ENCODE assay signal across 17 mouse cellular contexts in the genomic region with DNA sequence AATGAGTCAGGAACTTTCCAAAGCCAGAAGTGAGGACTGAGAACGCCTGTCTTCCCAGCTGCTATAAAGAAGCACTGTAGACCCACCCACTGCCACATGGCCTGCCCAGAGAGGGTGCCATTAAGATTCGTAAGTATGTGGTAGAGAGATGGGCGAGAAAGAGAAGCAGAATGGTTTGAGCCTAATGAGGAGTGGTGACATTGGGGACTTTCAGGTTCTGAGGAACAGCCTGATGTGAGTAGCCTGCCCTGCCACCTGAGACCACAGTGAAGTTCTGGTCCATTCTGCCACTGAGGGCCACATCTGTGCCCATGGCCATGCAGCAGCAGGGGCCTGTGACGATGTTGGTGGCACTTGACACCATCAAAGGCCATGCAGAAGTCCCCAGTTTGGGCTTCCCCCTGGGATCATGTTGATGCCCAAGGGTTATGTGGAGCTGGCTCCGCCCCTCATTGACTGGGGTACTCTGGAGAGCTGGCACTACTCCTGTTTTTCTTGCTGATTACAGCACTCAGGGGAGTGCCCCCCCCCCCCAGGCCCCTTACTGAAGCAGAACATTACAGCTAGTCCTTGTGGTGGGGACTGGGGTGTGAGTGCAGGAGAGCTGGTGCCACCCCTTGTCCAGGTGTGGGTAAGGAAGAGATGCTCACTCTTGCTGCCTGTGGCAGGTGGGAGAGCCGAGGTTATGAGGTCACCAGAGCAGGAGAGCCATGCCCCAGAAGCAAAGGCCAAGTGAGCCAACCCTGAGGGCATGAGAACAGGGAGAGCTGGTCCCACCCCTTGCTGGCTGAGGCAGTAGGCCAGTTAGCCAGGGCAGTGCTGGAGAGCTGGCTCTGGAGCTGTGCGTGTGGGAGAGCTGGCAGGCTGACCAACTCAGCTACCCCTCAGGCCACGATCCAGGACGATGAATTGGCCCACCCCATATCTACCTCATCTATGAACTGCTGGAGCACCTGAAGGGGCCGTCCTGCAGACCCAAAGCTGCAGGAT. TPM values are rescaled to one million over a fixed set of nuclear protein-coding genes. Genes with fewer than 3 reads are reported as not detected.
A peak's percentile ranks its signal among the peaks of the same experiment; 100 is the strongest.
DNase-seq lines count a peak whose midpoint lies in the region; ATAC-seq and TF ChIP-seq lines count a peak whose summit lies in the region.
"Had no signal": no experiment of that assay in that cellular context is flagged by ENCODE, and none has a peak within 500 bp of the region (broad histone marks: within the 10 kb centered on the region; RNA-seq: fewer than 3 reads in every experiment).

No protein-coding gene starts in this region.

- no peaks in the 10 kb centered on the region for H3K9me3 ChIP-seq in forebrain, embryonic 13.5 days (replicated peaks)
- H3K9me3 ChIP-seq in forebrain, embryonic 15.5 days, result no peaks in the 10 kb centered on the region
- H3K9me3 ChIP-seq in limb, embryonic 13.5 days, result peaks cover 4% of the 10 kb centered on the region; the same call in 1 of the 2 replicates
- H3K9me3 ChIP-seq in limb, embryonic 10.5 days (replicated peaks), result no peaks in the 10 kb centered on the region
- H3K9me3 ChIP-seq in kidney, postnatal 0 days (replicated peaks; ENCODE audit: low read length), result no peaks in the 10 kb centered on the region
- H3K9me3 ChIP-seq: heart, embryonic 13.5 days; neural tube, embryonic 12.5 days had no signal

- H3K36me3 ChIP-seq in forebrain, embryonic 13.5 days (ENCODE audit: poor library complexity, severe bottlenecking), result no peaks in the 10 kb centered on the region
- no peaks in the 10 kb centered on the region for H3K36me3 ChIP-seq in forebrain, embryonic 15.5 days
- no peaks in the 10 kb centered on the region for H3K36me3 ChIP-seq in limb, embryonic 13.5 days
- no peaks in the 10 kb centered on the region for H3K36me3 ChIP-seq in limb, embryonic 10.5 days
- H3K36me3 ChIP-seq in kidney, postnatal 0 days (ENCODE audit: insufficient read depth, low read length), result no peaks in the 10 kb centered on the region
- H3K36me3 ChIP-seq: heart, embryonic 13.5 days; neural tube, embryonic 12.5 days had no signal

- no peak overlapping the region for H3K4me2 ChIP-seq in forebrain, embryonic 13.5 days
- no peak overlapping the region for H3K4me2 ChIP-seq in forebrain, embryonic 15.5 days (replicated peaks)
- no peak overlapping the region for H3K4me2 ChIP-seq in limb, embryonic 13.5 days (replicated peaks)
- H3K4me2 ChIP-seq in kidney, postnatal 0 days (ENCODE audit: low read length), result no peak overlapping the region
- H3K4me2 ChIP-seq: heart, embryonic 13.5 days; neural tube, embryonic 12.5 days had no signal

- H3K4me3 ChIP-seq in forebrain, embryonic 13.5 days, result no peak overlapping the region
- H3K4me3 ChIP-seq in forebrain, embryonic 15.5 days, result no peak overlapping the region
- no peak overlapping the region for H3K4me3 ChIP-seq in limb, embryonic 13.5 days
- H3K4me3 ChIP-seq in limb, embryonic 10.5 days, result no peak overlapping the region
- no peak overlapping the region for H3K4me3 ChIP-seq in kidney, postnatal 0 days (replicated peaks; ENCODE audit: low read depth, low read length)
- H3K4me3 ChIP-seq: heart, embryonic 13.5 days; neural tube, embryonic 12.5 days had no signal

- peak; percentile 33; the same call in 1 of the 2 replicates for ATAC-seq in forebrain, embryonic 13.5 days
- ATAC-seq in forebrain, embryonic 15.5 days (replicated peaks), result no peak
- ATAC-seq in limb, embryonic 13.5 days (ENCODE audit: low FRiP score, low read depth), result peak; percentile 48; the same call in 1 of the 2 replicates
- ATAC-seq in erythroid progenitor cell, adult 5-6 weeks (replicated peaks; ENCODE audit: low FRiP score, poor library complexity, severe bottlenecking), result 0 out of 2 replicates have a peak, but pooled peaks have one; percentile 14
- peak; percentile 54; the same call in 1 of the 2 replicates for ATAC-seq in kidney, postnatal 0 days (replicated peaks; ENCODE audit: low FRiP score, low read depth)
- ATAC-seq: lung, postnatal 0 days had no signal

- 90% methylated on average over 10 of the region's 10 CpGs for WGBS in forebrain, embryonic 13.5 days
- 88% methylated on average over 10 of the region's 10 CpGs for WGBS in forebrain, embryonic 15.5 days
- WGBS in limb, embryonic 13.5 days, result 79% methylated on average over 10 of the region's 10 CpGs
- WGBS in limb, embryonic 10.5 days, result 86% methylated on average over 10 of the region's 10 CpGs
- 65% methylated on average over 10 of the region's 10 CpGs for WGBS in kidney, postnatal 0 days

- H3K9ac ChIP-seq in forebrain, embryonic 13.5 days, result no peak overlapping the region
- H3K9ac ChIP-seq in forebrain, embryonic 15.5 days (replicated peaks), result no peak overlapping the region
- no peak overlapping the region for H3K9ac ChIP-seq in limb, embryonic 13.5 days
- no peak overlapping the region for H3K9ac ChIP-seq in kidney, postnatal 0 days (ENCODE audit: low read depth, low read length)
- H3K9ac ChIP-seq: heart, embryonic 13.5 days; neural tube, embryonic 12.5 days had no signal

- no peaks in the 10 kb centered on the region for H3K27me3 ChIP-seq in forebrain, embryonic 13.5 days
- no peaks in the 10 kb centered on the region for H3K27me3 ChIP-seq in forebrain, embryonic 15.5 days
- H3K27me3 ChIP-seq in limb, embryonic 13.5 days, result no peaks in the 10 kb centered on the region
- no peaks in the 10 kb centered on the region for H3K27me3 ChIP-seq in limb, embryonic 10.5 days (ENCODE audit: low read depth, poor library complexity, severe bottlenecking)
- no peaks in the 10 kb centered on the region for H3K27me3 ChIP-seq in kidney, postnatal 0 days (ENCODE audit: insufficient read depth, low read length)
- H3K27me3 ChIP-seq: CH12.LX; heart, embryonic 13.5 days; neural tube, embryonic 12.5 days had no signal

- no peak overlapping the region for H3K27ac ChIP-seq in forebrain, embryonic 13.5 days
- no peak overlapping the region for H3K27ac ChIP-seq in forebrain, embryonic 15.5 days (replicated peaks)
- H3K27ac ChIP-seq in limb, embryonic 13.5 days, result no peak overlapping the region
- no peak overlapping the region for H3K27ac ChIP-seq in limb, embryonic 10.5 days
- H3K27ac ChIP-seq in kidney, postnatal 0 days, result no peak overlapping the region
- H3K27ac ChIP-seq: heart, embryonic 13.5 days; neural tube, embryonic 12.5 days had no signal

- H3K4me1 ChIP-seq in forebrain, embryonic 13.5 days, result peaks cover 9% of the 10 kb centered on the region
- 0 out of 2 replicates have a peak, but pooled peaks cover 8% of the 10 kb centered on the region for H3K4me1 ChIP-seq in forebrain, embryonic 15.5 days
- no peaks in the 10 kb centered on the region for H3K4me1 ChIP-seq in limb, embryonic 13.5 days
- peaks cover 17% of the 10 kb centered on the region for H3K4me1 ChIP-seq in limb, embryonic 10.5 days
- H3K4me1 ChIP-seq in kidney, postnatal 0 days (replicated peaks; ENCODE audit: insufficient read depth, low read length), result peaks cover 6% of the 10 kb centered on the region; the same call in 1 of the 2 replicates

- no peak for DNase-seq in limb, embryonic 10.5 days (ENCODE audit: low spot score)
- no peak for DNase-seq in kidney, postnatal 0 days (ENCODE audit: low spot score)
- DNase-seq in ovary, postnatal 10 days (ENCODE audit: low spot score), result no peak
- DNase-seq: layer of hippocampus, adult 9-11 months; spleen, adult 18-20 months had no signal

- no peak for TF ChIP-seq CTCF in kidney, postnatal 0 days (IDR thresholded peaks at IDR 0.05; ENCODE audit: low read depth)

RNA-seq across cellular contexts. Expression of gene Anapc15-ps, which starts 16.7 kb away (rescaled TPM):
- polyA plus RNA-seq in forebrain, embryonic 13.5 days (2015; fragmentation: Nextera tagmentation; extraction: Ambion mirVana), result 0.91 TPM in 1 of 2 replicates, not detected in the other
- not detected in 2 replicates for polyA plus RNA-seq in forebrain, embryonic 15.5 days (2015; fragmentation: Nextera tagmentation; extraction: Ambion mirVana)
- polyA plus RNA-seq in limb, embryonic 13.5 days (2015; fragmentation: Nextera tagmentation; extraction: Ambion mirVana), result 0.43 TPM in 1 of 2 replicates, not detected in the other
- not detected in 2 replicates for polyA plus RNA-seq in limb, embryonic 10.5 days (2016; fragmentation: Nextera tagmentation; extraction: Ambion mirVana)
- total RNA-seq in erythroid progenitor cell, adult 5-6 weeks (2015; ENCODE audit: low replicate concordance), result not detected in 2 replicates
- total RNA-seq in erythroid progenitor cell, adult 5-6 weeks (2017; ENCODE audit: low replicate concordance), result not detected in 2 replicates
- not detected in 2 replicates for polyA plus RNA-seq in kidney, postnatal 0 days (2015; fragmentation: Nextera tagmentation; extraction: Ambion mirVana)
- total RNA-seq: adrenal gland, adult 18-20 months; gastrocnemius, adult 8-10 months; left cerebral cortex, postnatal 36 days had no signal
- polyA plus RNA-seq: heart, embryonic 13.5 days; intestine, embryonic 14.5 days; lung, postnatal 0 days; neural tube, embryonic 12.5 days had no signal
